Mouse (Mus musculus) lung, adult 2 months (tissue): ENCODE results near the gene Degs2.

ENCODE experiments used
- CTCF ChIP-seq: fragments of 200-500 bp; IDR thresholded peaks from 2 replicates; pipeline ENCODE4 v1.5.1; 2011; ENCODE audit warnings: mild to moderate bottlenecking, low read length, control low read depth; ENCODE audit not compliant: insufficient read depth
- POLR2A ChIP-seq: fragments of 200-500 bp; IDR thresholded peaks from 2 replicates; pipeline ENCODE4 v1.6.1; 2011; ENCODE audit warnings: low read depth, mild to moderate bottlenecking, control low read depth, low read length, borderline replicate concordance; ENCODE audit errors: extremely low read depth

DNA sequence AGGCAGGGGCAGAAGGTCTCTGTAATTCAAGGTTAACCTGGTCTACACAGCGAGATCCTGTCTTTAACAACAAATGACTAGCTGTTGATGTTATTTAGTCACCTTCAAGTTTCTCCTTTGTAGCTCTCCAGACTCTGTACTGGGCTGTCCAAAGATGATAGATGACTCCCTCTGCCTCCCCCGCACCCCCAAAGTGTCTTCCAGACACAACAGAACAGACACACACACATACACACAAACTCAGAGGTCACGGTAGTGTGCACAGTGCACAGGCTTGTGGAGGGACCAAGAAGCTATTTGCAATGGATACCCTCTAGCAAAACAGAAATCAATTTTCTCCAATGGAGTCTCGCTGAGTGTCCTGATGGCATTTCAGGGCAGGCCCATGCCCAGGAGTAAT, 40.1 kb upstream of the Degs2 start:
- TF ChIP-seq CTCF (no peak), POLR2A (no peak)
